Mouse (Mus musculus): Measurements from ENCODE around the gene Gm29133.

The Gm29133 gene

DNA sequence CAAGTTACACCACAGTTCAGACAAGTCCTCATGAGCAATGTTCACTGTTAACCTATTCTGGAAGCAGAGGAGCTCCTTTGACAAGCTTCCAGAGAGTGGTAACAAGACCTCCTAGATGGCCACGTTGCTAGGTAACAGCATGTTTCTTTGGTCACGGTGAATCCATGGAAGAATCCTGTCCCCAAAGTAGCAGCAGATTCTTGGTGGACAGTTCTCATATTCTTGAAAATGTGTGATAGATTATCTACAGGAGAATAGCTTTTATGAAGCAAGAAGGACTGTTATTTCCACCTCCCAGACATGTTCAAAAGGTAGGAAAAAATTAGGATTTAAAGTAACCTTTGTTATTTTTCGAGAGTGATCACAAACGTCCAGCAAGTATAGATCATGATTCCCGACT is at the start of gene Gm29133:
Gene Gm29133 (plus strand): TSS at position 301 of the 400 bp plus-strand sequence.
- DNase-seq: no peak

DNA sequence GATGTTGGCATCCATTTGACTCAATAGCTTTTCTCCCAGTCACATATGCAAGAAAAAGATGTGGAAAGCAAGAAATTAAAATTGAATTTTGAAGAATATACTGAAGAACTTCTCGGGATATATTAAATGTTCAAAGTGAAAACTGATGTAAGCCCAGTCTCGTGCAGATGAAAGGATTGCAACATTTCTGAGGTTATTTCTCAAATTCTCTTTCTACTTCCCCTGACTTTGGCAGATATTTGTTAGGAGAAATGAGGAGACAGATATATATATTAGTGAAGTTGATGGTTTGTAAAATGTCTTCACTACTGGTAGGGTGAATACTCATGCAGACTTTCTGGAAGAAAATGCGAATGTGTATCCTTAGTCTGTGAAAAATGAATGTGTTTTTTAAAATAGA is 48.9 kb upstream of the Gm29133 start:
- DNase-seq: no peak

DNA sequence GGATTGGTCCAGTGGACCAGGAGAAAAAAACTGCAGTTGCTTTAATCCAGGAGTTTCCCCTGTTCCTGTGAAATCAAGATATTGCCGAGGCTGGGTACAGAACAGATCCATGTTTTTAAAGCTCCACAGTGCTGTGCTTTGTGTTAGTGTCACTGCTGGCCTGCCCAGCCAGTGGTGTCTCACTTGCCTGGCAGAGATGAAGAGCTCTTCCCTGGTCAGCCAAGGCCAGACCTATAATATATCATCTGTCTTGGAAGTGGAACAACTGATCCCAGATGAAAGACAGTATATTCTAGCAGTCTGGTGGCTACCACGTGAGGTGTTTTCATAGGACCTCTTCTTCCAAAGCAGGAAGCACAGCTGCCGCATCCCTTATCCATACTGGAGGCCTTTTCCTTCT is 46.7 kb upstream of the Gm29133 start:
- no peak for DNase-seq

DNA sequence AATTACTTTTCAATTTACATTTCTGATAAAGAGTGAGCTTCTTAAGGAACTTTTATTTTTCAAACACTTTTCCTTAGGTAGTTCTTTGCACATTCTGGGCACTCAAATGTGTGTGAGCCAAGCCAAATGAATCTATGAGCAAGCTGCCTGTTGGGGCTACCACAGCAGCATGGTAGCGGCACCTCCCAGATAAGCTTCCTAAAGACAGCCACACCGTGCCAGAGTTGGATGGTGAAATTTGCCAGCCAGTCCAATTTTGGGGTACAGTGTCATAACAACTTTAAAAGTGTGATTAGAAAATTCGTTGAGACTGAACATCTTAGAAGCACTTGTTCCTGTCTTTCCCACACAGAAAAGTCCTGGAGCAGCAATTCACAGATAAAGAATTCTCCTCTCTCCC is 41.5 kb upstream of the Gm29133 start:
- DNase-seq: no peak

DNA sequence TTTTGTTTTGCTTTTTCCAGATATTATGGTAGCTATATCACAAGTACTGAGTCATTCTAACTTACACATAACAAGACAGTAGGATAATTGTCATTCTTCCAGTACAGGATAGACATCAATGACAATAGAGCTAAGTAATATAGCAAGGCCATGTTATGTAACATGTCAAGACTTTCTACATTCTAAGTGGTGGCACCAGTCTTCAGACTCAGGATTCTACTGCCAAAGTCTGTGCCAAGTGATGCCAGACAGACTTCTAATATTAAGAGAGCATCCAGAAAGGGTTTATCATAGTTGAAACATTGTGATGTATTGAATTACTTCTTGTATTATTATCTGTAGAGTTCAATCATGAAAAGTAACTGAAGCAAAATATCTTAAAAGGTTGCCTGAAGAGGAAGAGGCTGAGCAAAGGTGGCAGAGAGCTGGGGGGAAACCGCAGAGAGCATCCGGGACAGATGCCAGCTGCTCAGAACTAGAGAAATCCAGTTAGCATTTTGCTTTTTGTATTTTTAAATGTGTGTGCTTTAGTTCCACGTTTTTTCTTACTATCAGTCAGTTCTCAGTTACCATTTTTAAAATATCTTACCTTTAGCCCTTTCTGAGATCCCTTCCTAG is 34.2 kb upstream of the Gm29133 start:
- DNase-seq: no peak

DNA sequence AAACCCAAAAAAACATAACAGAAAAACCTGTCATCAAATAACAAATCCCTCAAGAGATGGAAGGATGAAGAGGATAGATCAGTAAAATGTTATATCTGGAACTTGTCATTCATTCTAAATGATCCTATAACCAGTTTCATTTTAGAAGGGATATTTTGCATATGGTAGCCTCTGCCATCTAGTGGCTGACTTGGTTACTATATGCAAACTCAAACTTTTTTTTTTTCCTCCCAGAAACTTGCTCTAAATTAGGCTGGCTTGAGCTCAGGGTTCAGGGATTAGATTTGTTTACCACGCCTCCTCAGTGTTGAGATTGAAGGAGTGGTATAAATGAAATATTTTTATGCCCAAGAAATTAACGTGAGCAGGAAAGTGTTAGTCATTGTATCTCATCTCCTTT is 27.3 kb upstream of the Gm29133 start:
- DNase-seq: no peak

DNA sequence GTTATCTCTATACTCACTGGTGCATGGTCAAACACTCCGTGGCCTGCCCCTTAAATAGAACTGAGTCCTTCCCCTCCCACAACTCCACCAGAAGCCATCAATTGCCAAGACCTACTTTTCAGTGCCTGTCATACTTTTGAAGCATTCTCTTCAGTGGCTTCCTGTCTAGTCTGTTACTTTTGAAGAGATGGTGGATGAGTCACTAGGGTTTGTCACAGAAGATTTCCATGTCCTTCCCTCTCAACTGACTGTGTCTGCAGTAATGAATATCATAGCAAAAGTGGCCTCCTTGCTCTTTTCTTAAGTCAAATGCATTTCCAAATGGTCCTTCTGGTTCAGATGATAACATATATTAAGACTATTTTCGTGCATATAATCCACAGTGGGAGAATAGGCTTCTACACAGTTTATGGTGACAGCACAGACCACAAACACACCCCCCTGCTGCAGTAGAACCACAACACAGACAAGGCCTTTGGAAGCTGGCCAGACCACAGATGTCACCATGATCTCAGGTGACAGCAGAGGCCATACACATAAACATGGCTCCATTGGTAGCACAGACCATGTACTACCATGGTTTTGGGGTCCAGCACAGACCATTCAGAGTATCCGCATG is 16.9 kb upstream of the Gm29133 start:
- no peak for DNase-seq

DNA sequence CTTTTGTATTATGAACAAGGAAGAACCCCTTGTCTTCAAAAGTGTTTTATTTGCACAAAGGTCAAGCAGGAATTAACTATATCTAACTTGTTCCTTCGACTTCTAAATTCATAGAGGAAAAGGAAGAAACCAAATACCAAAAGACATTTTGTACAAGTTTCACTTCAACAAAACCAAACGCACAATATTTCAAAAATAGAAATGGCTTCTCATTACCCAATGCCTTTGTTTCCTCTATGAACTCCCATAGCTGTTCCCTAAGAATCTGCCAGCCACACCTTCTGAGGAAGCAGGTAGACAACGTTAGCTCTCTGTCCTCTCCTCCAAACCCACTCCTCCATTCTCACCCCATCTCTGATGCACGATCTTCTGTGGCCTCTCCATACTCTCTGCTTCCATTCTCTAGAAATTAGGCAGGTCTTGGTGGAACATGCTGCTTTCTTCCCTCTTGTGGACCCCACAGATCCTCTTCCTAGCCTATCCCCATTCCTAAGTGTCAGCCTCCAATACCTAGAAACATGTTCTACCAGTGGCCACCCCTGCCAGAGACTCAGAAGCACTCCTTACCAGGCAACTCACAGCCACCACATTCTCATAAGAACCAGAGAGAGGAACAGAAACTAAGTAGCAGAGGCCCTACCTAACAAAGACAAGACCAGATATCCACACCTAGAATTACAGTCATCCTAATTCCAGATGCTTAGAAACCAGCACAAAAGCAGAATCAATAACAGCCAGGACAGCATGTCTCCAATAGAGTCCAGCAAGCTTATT is 4.1 kb upstream of the Gm29133 start:
- no peak for DNase-seq

DNA sequence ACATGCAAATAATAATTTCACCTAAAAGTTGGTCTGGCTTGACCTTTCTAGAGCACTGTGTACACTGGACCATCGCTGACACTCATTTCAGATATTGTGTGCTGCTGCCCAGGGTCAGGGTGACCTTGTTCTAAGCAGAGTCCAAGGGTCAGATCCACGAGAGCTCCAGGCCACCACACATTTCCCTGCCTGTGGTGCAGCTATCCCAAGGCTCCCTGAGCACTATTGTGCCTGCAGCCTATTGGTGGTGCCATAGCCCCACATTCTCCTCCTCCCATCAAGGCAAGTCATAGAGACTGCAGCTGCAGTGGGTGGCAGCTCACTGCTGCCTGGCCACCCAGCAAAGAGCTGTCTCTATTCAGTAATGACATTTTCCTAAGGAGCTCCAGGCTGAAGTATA is 2.7 kb upstream of the Gm29133 start:
- no peak for DNase-seq

DNA sequence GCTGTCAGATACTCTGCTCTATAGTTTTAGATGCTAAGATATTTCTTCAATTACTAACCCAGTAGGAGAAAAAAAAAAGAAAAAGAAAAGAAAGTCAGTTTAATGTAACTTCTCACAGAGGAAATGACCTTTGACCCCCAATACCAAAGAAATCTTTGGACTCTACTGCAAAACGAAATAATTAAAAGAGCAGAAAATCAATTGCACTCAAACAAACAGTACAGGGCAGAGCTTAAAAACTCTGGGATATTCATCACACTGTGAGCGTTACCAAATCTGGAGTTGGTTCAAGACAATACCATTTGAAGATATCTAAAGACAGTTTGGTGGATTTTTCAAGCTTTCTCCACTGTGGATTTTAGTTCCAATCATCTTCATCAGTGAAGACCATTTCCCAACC is 15.4 kb downstream of the Gm29133 start:
- DNase-seq: no peak

DNA sequence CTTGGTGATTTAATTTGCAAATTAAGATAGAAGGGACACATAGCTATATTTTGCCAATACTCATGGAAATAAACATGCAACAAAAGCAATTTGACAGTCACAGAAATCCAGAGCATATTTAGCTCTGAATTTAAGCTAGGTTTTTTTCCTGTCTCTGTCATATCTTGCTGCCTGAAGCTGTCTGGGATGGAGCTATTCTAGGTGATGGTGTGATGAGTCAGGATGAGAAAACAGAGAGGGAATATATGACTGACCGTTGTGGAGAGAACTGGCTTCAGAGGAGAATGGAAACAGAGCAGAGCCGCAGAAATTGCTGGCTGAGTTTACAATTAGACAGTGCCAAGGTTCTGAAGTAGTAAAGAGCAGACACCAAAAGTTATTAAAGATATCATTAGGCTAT is 26.3 kb downstream of the Gm29133 start:
- DNase-seq: no peak

DNA sequence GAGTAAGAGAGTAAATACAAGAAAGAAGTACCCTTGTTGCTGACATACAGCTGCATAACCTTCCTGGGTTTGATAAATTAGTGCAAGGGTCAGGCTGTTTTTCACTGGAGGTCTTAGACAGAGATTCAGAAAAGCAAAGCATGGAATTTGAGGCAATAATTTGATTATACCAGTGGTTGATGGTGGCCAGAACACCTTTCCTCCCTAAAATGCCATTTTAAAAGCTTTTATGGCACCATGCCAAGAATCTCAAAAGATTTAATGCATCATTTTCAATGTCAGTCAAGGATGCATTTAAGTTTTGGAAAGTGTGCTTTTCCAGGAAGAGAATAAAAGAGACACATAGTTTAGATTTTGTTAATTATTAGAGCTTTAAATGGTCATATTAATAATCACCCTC is 60.0 kb downstream of the Gm29133 start:
- DNase-seq: no peak

DNA sequence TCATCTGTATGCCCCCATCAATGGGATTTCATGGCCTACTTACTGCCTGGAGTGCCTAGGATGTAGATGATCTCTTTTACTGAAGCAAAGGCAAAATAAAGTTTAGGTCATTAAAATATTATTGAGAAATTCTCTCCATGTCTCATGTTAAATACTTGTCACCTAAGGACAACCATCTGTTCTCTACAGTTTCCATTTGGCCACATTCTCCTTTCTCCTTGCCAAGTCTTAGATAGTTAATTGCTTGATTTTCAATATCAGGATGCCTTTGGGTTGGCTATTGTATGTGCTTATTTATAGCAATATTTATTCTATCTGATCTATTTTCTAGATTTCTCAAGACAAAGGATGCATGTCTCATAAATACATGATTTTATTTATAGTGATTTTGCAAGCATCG is 75.9 kb downstream of the Gm29133 start:
- DNase-seq: no peak

DNA sequence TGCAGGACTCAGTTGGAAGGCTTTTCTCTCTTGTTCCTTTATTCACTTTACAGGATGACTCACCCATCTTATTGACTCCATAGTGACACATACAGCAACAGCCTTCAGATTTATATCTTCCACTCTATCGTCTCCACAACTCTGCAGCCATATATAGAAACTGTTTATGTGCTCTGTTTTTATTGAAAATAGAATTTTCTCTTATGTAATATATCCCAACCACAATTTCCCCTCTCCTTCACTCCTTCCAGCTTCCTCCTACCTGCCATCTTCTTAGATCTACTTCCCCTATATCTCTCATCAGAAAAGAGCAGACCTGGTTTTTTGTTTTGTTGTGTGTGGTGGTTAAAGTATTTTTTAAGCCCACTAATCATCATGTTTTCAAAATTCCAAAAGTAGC is 76.5 kb downstream of the Gm29133 start:
- DNase-seq: no peak

DNA sequence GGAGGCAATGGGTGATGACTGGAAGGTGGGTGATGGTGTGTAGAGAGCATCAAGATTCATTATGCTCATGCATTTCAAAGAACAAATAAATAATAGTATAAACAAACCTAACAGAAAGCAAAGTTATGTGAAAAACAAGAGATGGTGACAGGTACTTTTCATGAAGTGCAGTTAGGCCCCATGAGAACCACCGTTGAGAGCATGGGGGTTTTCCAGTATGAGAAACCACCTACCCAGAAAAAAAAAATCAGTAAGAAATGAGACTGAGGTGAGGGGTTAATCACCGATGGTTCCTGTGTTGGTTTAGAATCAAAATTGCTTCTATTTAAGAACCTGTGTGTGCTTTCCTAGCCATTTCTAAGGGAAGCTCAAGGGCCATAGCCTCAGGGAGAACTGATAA is 86.8 kb downstream of the Gm29133 start:
- DNase-seq: no peak

DNA sequence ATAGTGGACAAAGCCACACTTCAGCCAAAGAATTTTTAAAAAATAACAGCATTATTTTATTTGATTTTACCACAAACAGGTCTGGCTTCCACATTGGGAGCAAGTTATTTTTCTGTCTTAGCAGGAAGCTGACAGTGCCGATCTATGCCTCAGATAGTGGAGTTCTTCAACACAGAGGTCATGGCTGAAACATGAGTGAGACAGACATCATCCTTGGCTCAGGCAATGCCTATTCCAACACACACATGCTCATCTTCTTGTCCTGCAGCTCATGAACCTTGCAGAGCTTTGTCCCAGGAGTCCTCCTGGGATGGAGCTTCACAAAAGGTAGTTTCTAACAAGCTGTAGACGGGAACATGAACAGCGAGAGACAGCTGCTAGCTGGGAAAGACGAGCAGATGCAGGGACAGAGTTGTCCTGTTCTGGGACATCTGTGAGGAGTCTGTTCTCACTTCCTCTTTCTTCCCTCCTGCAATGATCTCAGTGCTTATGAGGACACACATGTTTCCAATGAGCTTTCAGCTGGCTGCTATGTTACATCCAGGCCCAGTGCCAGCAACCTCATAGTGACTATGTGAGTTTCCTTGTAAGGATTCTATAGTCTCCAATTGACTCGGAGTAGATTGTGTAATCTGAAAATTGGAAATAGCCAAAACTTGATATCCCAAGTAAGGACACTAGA is 87.4 kb downstream of the Gm29133 start:
- no peak for DNase-seq
